Comparison of ENCODE assay signal across 8 mouse cellular contexts in the genomic region with DNA sequence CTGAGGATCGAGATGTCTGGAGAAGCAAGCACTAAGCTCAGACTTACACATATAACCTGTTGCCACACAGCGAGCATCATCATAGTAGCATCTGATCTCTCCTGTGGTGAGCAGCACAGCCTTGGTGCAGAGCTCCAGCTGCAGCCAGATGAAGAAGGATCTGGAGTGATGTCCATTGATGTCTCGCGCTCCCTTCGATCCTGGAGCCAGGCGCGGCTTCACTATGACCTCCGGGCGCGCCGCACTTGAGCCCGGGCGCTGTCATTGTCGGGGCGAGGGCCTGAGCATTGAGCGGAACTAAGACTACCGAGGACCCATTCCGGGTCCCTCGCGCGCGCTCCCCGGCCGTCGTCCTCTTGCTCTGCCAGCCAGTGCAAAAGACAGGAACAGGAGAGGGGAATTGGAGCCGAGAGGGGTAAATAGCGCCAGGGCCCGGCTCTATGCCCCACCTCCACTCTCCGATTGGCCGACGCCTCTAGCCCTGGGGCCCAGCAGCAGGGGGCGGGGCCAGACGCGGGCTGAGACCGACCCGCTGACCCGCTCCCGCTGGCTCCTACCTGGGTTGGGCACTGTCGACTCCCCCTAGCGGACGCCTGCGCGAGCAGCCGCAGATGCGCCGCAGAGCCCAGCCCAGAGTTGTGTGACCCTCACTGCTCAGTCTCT. TPM values are rescaled to one million over a fixed set of nuclear protein-coding genes. Genes with fewer than 3 reads are reported as not detected.
A peak's percentile ranks its signal among the peaks of the same experiment; 100 is the strongest.
DNase-seq lines count a peak whose midpoint lies in the region; ATAC-seq lines count a peak whose summit lies in the region.

No protein-coding gene starts in this region.

- ATAC-seq in megakaryocyte, adult 5-6 weeks (ENCODE audit: poor library complexity, severe bottlenecking) = peak; percentile 96

- DNase-seq in adrenal gland, adult 18-20 months (ENCODE audit: low spot score in 2 of 2) = peak; percentile 92 to 95
- DNase-seq in embryo, embryonic 10.5 days (ENCODE audit: low spot score) = peak; percentile 96
- peak; percentile 96 for DNase-seq in gastrocnemius, postnatal 14 days
- peak; percentile 94 for DNase-seq in induced T-regulatory cell, adult 2 months (ENCODE audit: low read depth)
- DNase-seq in left cerebral cortex, adult 8-10 months (ENCODE audit: low spot score in 2 of 2) = peak; percentile 66 to 89
- peak; percentile 92 for DNase-seq in right cerebral cortex, adult 18-20 months
- DNase-seq in urinary bladder, adult 2 months (ENCODE audit: low spot score) = peak; percentile 83

- intact Hi-C loops in gastrocnemius, postnatal 14 days (cut with DNase I; ENCODE audit: low total_unique reads) = loop anchor here (5.0 to 10.0 kb wide), 2 partner anchors 85 to 157 kb away; no protein-coding TSS in a partner anchor

RNA-seq across cellular contexts. Expression of gene Gm14085, which starts 17.3 kb away (rescaled TPM):
- under 1 TPM in 1 of 2 experiments, not detected in 1; 0.19 TPM for total RNA-seq in adrenal gland, adult 18-20 months (2021)
- under 1 TPM; 0.10 to 0.20 TPM for total RNA-seq in gastrocnemius, postnatal 14 days (2021)
- total RNA-seq in left cerebral cortex, adult 8-10 months (2022) = not detected
- total RNA-seq in megakaryocyte, adult 5-6 weeks (2015) = 0.18 TPM in 2 replicates
- total RNA-seq in megakaryocyte, adult 5-6 weeks (2017) = 0.04 TPM in 1 of 2 replicates, not detected in the other
- polyA plus RNA-seq in urinary bladder, adult 2 months (2012; rRNA removed) = 0.01 TPM in 1 of 2 replicates, not detected in the other

RNA-seq across cellular contexts. Expression of gene Slc28a2, which starts 41.2 kb away (rescaled TPM):
- 1 to 10 TPM; 1.2 to 7.1 TPM for total RNA-seq in adrenal gland, adult 18-20 months (2021)
- 1 to 10 TPM; 6.0 to 6.5 TPM for total RNA-seq in gastrocnemius, postnatal 14 days (2021)
- total RNA-seq in left cerebral cortex, adult 8-10 months (2022) = under 1 TPM in 3 of 4 experiments, not detected in 1; 0.25 to 0.54 (median 0.30) TPM
- 9.8 and 11.4 TPM in 2 replicates for total RNA-seq in megakaryocyte, adult 5-6 weeks (2015)
- total RNA-seq in megakaryocyte, adult 5-6 weeks (2017) = 12.6 and 14.9 TPM in 2 replicates
- 3.3 and 4.0 TPM in 2 replicates for polyA plus RNA-seq in urinary bladder, adult 2 months (2012; rRNA removed)

Comparison
In these comparisons a context has a peak if more than half of its experiments do, and no peak if none do; other contexts are left out.
1. Peak in every context shown above with its lines: DNase-seq and ATAC-seq.